Mouse (Mus musculus): ENCODE results near the gene Ifi44. TPM values are rescaled to one million over a fixed set of nuclear protein-coding genes. Genes with fewer than 3 reads are reported as not detected.

Gene Ifi44
- polyA plus RNA-seq (2015; fragmentation: Nextera tagmentation; extraction: Ambion mirVana): 0.24 TPM in 1 of 2 replicates, not detected in the other

GRCm38 (mm10) chr3:151749737-151750136 lies at the start of gene Ifi44:
Gene Ifi44, minus strand, starts transcription at chr3:151749960.
- ATAC-seq: no peak
- no peak within 1 kb of the TSS; the same call in 1 of the 2 replicates for H3K4me2 ChIP-seq (ENCODE audit: low read length)
- H3K9me3 ChIP-seq (ENCODE audit: control insufficient read depth, low read length): no peaks in the 10 kb centered on the region
- H3K9ac ChIP-seq (replicated peaks; ENCODE audit: low read depth, low read length): no peak within 1 kb of the TSS
- H3K4me1 ChIP-seq (replicated peaks; ENCODE audit: control insufficient read depth, insufficient read depth, low read length): no peaks in the 10 kb centered on the region
- WGBS: 59% methylated on average over 7 of the region's 7 CpGs
- H3K27ac ChIP-seq (ENCODE audit: low read length): no peak within 1 kb of the TSS
- H3K4me3 ChIP-seq (replicated peaks; ENCODE audit: low read length): no peak within 1 kb of the TSS
- no peaks in the 10 kb centered on the region for H3K36me3 ChIP-seq (ENCODE audit: control insufficient read depth, insufficient read depth)
- no peaks in the 10 kb centered on the region for H3K27me3 ChIP-seq (replicated peaks; ENCODE audit: control insufficient read depth, insufficient read depth, low read length)

- Histone ChIP-seq H3K4me1 (replicated peaks; ENCODE audit: control insufficient read depth, insufficient read depth, low read length) (no peaks in the 10 kb centered on the region), H3K27ac (ENCODE audit: low read length) (no peak overlapping the region), H3K4me3 (replicated peaks; ENCODE audit: low read length) (no peak overlapping the region), H3K27me3 (replicated peaks; ENCODE audit: control insufficient read depth, insufficient read depth, low read length) (no peaks in the 10 kb centered on the region), H3K36me3 (ENCODE audit: control insufficient read depth, insufficient read depth) (no peaks in the 10 kb centered on the region), H3K9me3 (ENCODE audit: control insufficient read depth, low read length) (no peaks in the 10 kb centered on the region), H3K4me2 (ENCODE audit: low read length) (no peak overlapping the region), H3K9ac (replicated peaks; ENCODE audit: low read depth, low read length) (no peak overlapping the region)
- ATAC-seq: peak; percentile 54
- WGBS: 63% methylated on average over 8 of the region's 8 CpGs
Measured at GRCm38 (mm10) chr3:151788622-151789021, 38.9 kb upstream of the Ifi44 start.

- Histone ChIP-seq H3K27ac (ENCODE audit: low read length) (no peak overlapping the region), H3K9me3 (ENCODE audit: control insufficient read depth, low read length) (no peaks in the 10 kb centered on the region), H3K36me3 (ENCODE audit: control insufficient read depth, insufficient read depth) (no peaks in the 10 kb centered on the region), H3K4me2 (ENCODE audit: low read length) (no peak overlapping the region), H3K4me3 (replicated peaks; ENCODE audit: low read length) (no peak overlapping the region), H3K4me1 (replicated peaks; ENCODE audit: control insufficient read depth, insufficient read depth, low read length) (no peaks in the 10 kb centered on the region), H3K27me3 (replicated peaks; ENCODE audit: control insufficient read depth, insufficient read depth, low read length) (no peaks in the 10 kb centered on the region), H3K9ac (replicated peaks; ENCODE audit: low read depth, low read length) (no peak overlapping the region)
- no peak for ATAC-seq
- WGBS: 79% methylated on average over 4 of the region's 4 CpGs
Measured at GRCm38 (mm10) chr3:151775089-151775488, 25.3 kb upstream of the Ifi44 start.

GRCm38 (mm10) chr3:151771074-151771473 lies 21.3 kb upstream of the Ifi44 start:
- WGBS: 68% methylated on average over 3 of the region's 3 CpGs
- Histone ChIP-seq H3K9me3 (ENCODE audit: control insufficient read depth, low read length) (no peaks in the 10 kb centered on the region), H3K27me3 (replicated peaks; ENCODE audit: control insufficient read depth, insufficient read depth, low read length) (no peaks in the 10 kb centered on the region), H3K36me3 (ENCODE audit: control insufficient read depth, insufficient read depth) (no peaks in the 10 kb centered on the region), H3K4me1 (replicated peaks; ENCODE audit: control insufficient read depth, insufficient read depth, low read length) (no peaks in the 10 kb centered on the region), H3K4me3 (replicated peaks; ENCODE audit: low read length) (no peak overlapping the region), H3K9ac (replicated peaks; ENCODE audit: low read depth, low read length) (no peak overlapping the region), H3K4me2 (ENCODE audit: low read length) (no peak overlapping the region), H3K27ac (ENCODE audit: low read length) (no peak overlapping the region)
- 0 out of 2 replicates have a peak, but pooled peaks have one; percentile 54 for ATAC-seq

- WGBS: 77% methylated on average over 1 of the region's 1 CpGs
- Histone ChIP-seq H3K4me2 (ENCODE audit: low read length) (no peak overlapping the region), H3K9ac (replicated peaks; ENCODE audit: low read depth, low read length) (no peak overlapping the region), H3K27ac (ENCODE audit: low read length) (no peak overlapping the region), H3K4me3 (replicated peaks; ENCODE audit: low read length) (no peak overlapping the region), H3K9me3 (ENCODE audit: control insufficient read depth, low read length) (no peaks in the 10 kb centered on the region), H3K4me1 (replicated peaks; ENCODE audit: control insufficient read depth, insufficient read depth, low read length) (no peaks in the 10 kb centered on the region), H3K36me3 (ENCODE audit: control insufficient read depth, insufficient read depth) (no peaks in the 10 kb centered on the region), H3K27me3 (replicated peaks; ENCODE audit: control insufficient read depth, insufficient read depth, low read length) (no peaks in the 10 kb centered on the region)
- no peak for ATAC-seq
Measured at GRCm38 (mm10) chr3:151748514-151748913, 1.2 kb downstream of the Ifi44 start.

- Histone ChIP-seq H3K9ac (replicated peaks; ENCODE audit: low read depth, low read length) (no peak overlapping the region), H3K4me1 (replicated peaks; ENCODE audit: control insufficient read depth, insufficient read depth, low read length) (no peaks in the 10 kb centered on the region), H3K36me3 (ENCODE audit: control insufficient read depth, insufficient read depth) (no peaks in the 10 kb centered on the region), H3K27me3 (replicated peaks; ENCODE audit: control insufficient read depth, insufficient read depth, low read length) (no peaks in the 10 kb centered on the region), H3K9me3 (ENCODE audit: control insufficient read depth, low read length) (no peaks in the 10 kb centered on the region), H3K4me2 (ENCODE audit: low read length) (no peak overlapping the region), H3K27ac (ENCODE audit: low read length) (no peak overlapping the region), H3K4me3 (replicated peaks; ENCODE audit: low read length) (no peak overlapping the region)
- 91% methylated on average over 8 of the region's 8 CpGs for WGBS
- no peak for ATAC-seq
Measured at GRCm38 (mm10) chr3:151746058-151746457, 3.7 kb downstream of the Ifi44 start.

GRCm38 (mm10) chr3:151742223-151742622 lies 7.5 kb downstream of the Ifi44 start:
- Histone ChIP-seq H3K36me3 (ENCODE audit: control insufficient read depth, insufficient read depth) (no peaks in the 10 kb centered on the region), H3K4me1 (replicated peaks; ENCODE audit: control insufficient read depth, insufficient read depth, low read length) (no peaks in the 10 kb centered on the region), H3K9ac (replicated peaks; ENCODE audit: low read depth, low read length) (no peak overlapping the region), H3K27me3 (replicated peaks; ENCODE audit: control insufficient read depth, insufficient read depth, low read length) (no peaks in the 10 kb centered on the region), H3K4me3 (replicated peaks; ENCODE audit: low read length) (no peak overlapping the region), H3K27ac (ENCODE audit: low read length) (no peak overlapping the region), H3K4me2 (ENCODE audit: low read length) (no peak overlapping the region), H3K9me3 (ENCODE audit: control insufficient read depth, low read length) (no peaks in the 10 kb centered on the region)
- no peak for ATAC-seq
- 70% methylated on average over 1 of the region's 1 CpGs for WGBS

- Histone ChIP-seq H3K9ac (replicated peaks; ENCODE audit: low read depth, low read length) (no peak overlapping the region), H3K27me3 (replicated peaks; ENCODE audit: control insufficient read depth, insufficient read depth, low read length) (no peaks in the 10 kb centered on the region), H3K9me3 (ENCODE audit: control insufficient read depth, low read length) (no peaks in the 10 kb centered on the region), H3K4me2 (ENCODE audit: low read length) (no peak overlapping the region), H3K27ac (ENCODE audit: low read length) (no peak overlapping the region), H3K4me3 (replicated peaks; ENCODE audit: low read length) (no peak overlapping the region), H3K36me3 (ENCODE audit: control insufficient read depth, insufficient read depth) (no peaks in the 10 kb centered on the region), H3K4me1 (replicated peaks; ENCODE audit: control insufficient read depth, insufficient read depth, low read length) (no peaks in the 10 kb centered on the region)
- ATAC-seq: peak; percentile 61
- 41% methylated on average over 1 of the region's 1 CpGs for WGBS
Measured at GRCm38 (mm10) chr3:151716246-151716645, 33.5 kb downstream of the Ifi44 start.

GRCm38 (mm10) chr3:151707335-151707734 lies 42.4 kb downstream of the Ifi44 start:
- no peak overlapping the region for H3K27ac ChIP-seq (ENCODE audit: low read length)
- no peaks in the 10 kb centered on the region for H3K27me3 ChIP-seq (replicated peaks; ENCODE audit: control insufficient read depth, insufficient read depth, low read length)
- H3K36me3 ChIP-seq (ENCODE audit: control insufficient read depth, insufficient read depth): no peaks in the 10 kb centered on the region
- ATAC-seq: no peak
- no peaks in the 10 kb centered on the region for H3K9me3 ChIP-seq (ENCODE audit: control insufficient read depth, low read length)
- H3K4me2 ChIP-seq (ENCODE audit: low read length): no peak overlapping the region
- no peak overlapping the region for H3K4me3 ChIP-seq (replicated peaks; ENCODE audit: low read length)
- no peak overlapping the region for H3K9ac ChIP-seq (replicated peaks; ENCODE audit: low read depth, low read length)
- 91% methylated on average over 4 of the region's 4 CpGs for WGBS
- no peaks in the 10 kb centered on the region for H3K4me1 ChIP-seq (replicated peaks; ENCODE audit: control insufficient read depth, insufficient read depth, low read length)
